Mouse (Mus musculus) small intestine, adult 2 months (tissue): ENCODE results near the gene Zfp607b.

Experiments
- CTCF ChIP-seq: fragments of 200-500 bp; IDR thresholded peaks from 2 replicates; pipeline ENCODE4 v1.5.1; 2012; ENCODE audit warnings: low read depth, mild to moderate bottlenecking, control low read depth, inconsistent platforms, low read length, moderate library complexity, mixed read lengths; ENCODE audit not compliant: insufficient replicate concordance, insufficient read length; ENCODE audit errors: extremely low read depth
- POLR2A ChIP-seq: fragments of 200-500 bp; IDR thresholded peaks from 2 replicates; pipeline ENCODE4 v1.6.1; 2012; ENCODE audit warnings: low read depth, mild to moderate bottlenecking, control low read depth, inconsistent platforms, low read length, moderate library complexity

DNA sequence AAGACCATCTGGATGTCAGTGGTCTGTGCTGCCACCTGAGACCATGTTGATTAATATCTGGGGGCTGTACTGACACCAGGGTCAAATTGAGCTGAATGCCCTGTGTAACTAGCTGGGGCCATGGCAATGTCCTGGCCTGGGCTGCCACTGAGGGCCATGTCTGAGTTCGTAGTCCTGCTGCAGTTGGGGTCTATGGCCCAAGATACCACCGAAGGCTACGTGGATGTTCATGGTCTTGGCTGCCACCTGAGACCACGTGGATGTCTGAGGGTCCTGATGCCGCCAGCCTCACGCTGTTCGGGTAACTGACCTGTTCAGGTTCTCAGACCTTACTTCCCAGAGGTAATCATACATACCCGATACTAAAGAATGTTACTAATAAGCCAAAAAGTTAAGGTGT is 32.8 kb downstream of the Zfp607b start:
- TF ChIP-seq CTCF (no peak), POLR2A (no peak)
